Mouse (Mus musculus) limb, embryonic 14.5 days (tissue): ENCODE results near the gene Ric8b. TPM values are rescaled to one million over a fixed set of nuclear protein-coding genes. Genes with fewer than 3 reads are reported as not detected.
A peak's percentile ranks its signal among the peaks of the same experiment; 100 is the strongest.

ENCODE experiments used
- ATAC-seq: fragments of 200-750 bp; cut with Nextera tagmentation; 2 replicates; pipeline ENCODE4 v1.8.0; 2017; ENCODE audit warnings: low read depth, moderate number of reproducible peaks, moderate TSS enrichment; ENCODE audit not compliant: low FRiP score
- DNase-seq: peaks from one replicate; pipeline ENCODE4 v3.0.0-alpha.2; 2015; ENCODE audit warnings: low spot score
- H3K27ac ChIP-seq: fragments of 300-500 bp; sonication (generic); replicated peaks from 2 replicates; pipeline ENCODE4 v1.5.1; 2014; ENCODE audit warnings: low read depth, mild to moderate bottlenecking, low read length, moderate library complexity, mixed read lengths
- H3K27me3 ChIP-seq: fragments of 300-500 bp; sonication (generic); 2 replicates; pipeline ENCODE4 v1.6.1; 2014; ENCODE audit warnings: low read length, mixed read lengths; ENCODE audit not compliant: control insufficient read depth, insufficient read depth
- H3K36me3 ChIP-seq: fragments of 300-500 bp; sonication (generic); 2 replicates; pipeline ENCODE4 v1.6.1; 2014; ENCODE audit warnings: mild to moderate bottlenecking, low read length, moderate library complexity, mixed read lengths; ENCODE audit not compliant: control insufficient read depth, insufficient read depth
- H3K4me1 ChIP-seq: fragments of 300-500 bp; sonication (generic); 2 replicates; pipeline ENCODE4 v1.6.1; 2014; ENCODE audit warnings: antibody characterized with exemption, low read length, mixed read lengths; ENCODE audit not compliant: control insufficient read depth, insufficient read depth
- H3K4me2 ChIP-seq: fragments of 300-500 bp; sonication (generic); replicated peaks from 2 replicates; pipeline ENCODE4 v1.6.1; 2014; ENCODE audit warnings: low read depth, mild to moderate bottlenecking, low read length, moderate library complexity; ENCODE audit not compliant: severe bottlenecking
- H3K4me3 ChIP-seq: fragments of 300-500 bp; sonication (generic); replicated peaks from 2 replicates; pipeline ENCODE4 v1.5.1; 2014; ENCODE audit warnings: low read length
- H3K9ac ChIP-seq: fragments of 300-500 bp; sonication (generic); 2 replicates; pipeline ENCODE4 v1.6.1; 2014; ENCODE audit warnings: mild to moderate bottlenecking, low read depth, low read length, moderate library complexity; ENCODE audit not compliant: severe bottlenecking
- H3K9me3 ChIP-seq: fragments of 300-500 bp; sonication (generic); 2 replicates; pipeline ENCODE4 v1.6.1; 2016; ENCODE audit warnings: low read length; ENCODE audit not compliant: control insufficient read depth
- POLR2A ChIP-seq: fragments of 200-500 bp; IDR thresholded peaks from 2 replicates; pipeline ENCODE4 v1.8.0; 2012; ENCODE audit warnings: inconsistent platforms, mild to moderate bottlenecking, moderate library complexity, borderline replicate concordance; ENCODE audit not compliant: insufficient read depth, insufficient read length; ENCODE audit errors: extremely low read depth
- WGBS: fragments of 180-500 bp; shearing (Covaris S2); extraction: QIAGEN DNeasy Blood & Tissue Kit; methylation state at CpG from one replicate; pipeline ENCODE4 v1.1.7; 2014; 5-methylcytosine and 5-hydroxymethylcytosine counted together
- polyA plus RNA-seq, 2 experiments: library from polyadenylated mRNA; depleted of rRNA in 1 of 2; stranded (reverse) in 1 of 2; unstranded in 1 of 2; fragments of >200 nt; fragmentation: Nextera tagmentation in 1 of 2; extraction: Ambion mirVana in 1 of 2; gene quantifications; 2 replicates each; pipeline versions ENCODE4 v1.2.1 to v1.2.3; 2012 to 2014

Gene Ric8b
- polyA plus RNA-seq, 2 experiments: 17.8 to 27.6 TPM

DNA sequence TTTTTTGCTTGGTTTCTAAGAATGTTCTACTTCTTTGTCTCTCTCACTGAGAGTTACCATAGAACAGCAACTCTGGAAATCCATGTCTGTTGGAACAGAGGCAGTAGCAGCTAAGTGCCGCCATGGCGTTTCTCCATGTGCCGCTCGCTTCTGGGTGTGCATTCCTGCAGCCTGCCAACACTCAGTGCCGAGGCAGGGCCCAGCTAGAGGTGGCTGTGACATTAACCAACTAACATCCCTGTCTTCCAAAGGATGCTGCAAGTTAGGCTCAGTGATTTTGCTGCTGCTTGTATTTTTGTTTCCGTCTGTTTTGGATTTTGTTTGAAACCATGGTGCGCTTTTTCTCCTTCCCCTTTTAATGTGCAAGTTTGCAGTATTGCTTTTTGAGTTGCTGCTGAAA is 84.5 kb downstream of the Ric8b start:
- Histone ChIP-seq H3K9me3 (no peaks in the 10 kb centered on the region), H3K4me2 (no peak overlapping the region), H3K36me3 (peaks cover 6% of the 10 kb centered on the region; the same call in 1 of the 2 replicates), H3K4me3 (no peak overlapping the region), H3K27ac (no peak overlapping the region), H3K4me1 (no peaks in the 10 kb centered on the region), H3K27me3 (no peaks in the 10 kb centered on the region), H3K9ac (no peak overlapping the region)
- no peak for DNase-seq
- ATAC-seq: no peak
- 76% methylated on average over 7 of the region's 7 CpGs for WGBS
- no peak for TF ChIP-seq POLR2A

DNA sequence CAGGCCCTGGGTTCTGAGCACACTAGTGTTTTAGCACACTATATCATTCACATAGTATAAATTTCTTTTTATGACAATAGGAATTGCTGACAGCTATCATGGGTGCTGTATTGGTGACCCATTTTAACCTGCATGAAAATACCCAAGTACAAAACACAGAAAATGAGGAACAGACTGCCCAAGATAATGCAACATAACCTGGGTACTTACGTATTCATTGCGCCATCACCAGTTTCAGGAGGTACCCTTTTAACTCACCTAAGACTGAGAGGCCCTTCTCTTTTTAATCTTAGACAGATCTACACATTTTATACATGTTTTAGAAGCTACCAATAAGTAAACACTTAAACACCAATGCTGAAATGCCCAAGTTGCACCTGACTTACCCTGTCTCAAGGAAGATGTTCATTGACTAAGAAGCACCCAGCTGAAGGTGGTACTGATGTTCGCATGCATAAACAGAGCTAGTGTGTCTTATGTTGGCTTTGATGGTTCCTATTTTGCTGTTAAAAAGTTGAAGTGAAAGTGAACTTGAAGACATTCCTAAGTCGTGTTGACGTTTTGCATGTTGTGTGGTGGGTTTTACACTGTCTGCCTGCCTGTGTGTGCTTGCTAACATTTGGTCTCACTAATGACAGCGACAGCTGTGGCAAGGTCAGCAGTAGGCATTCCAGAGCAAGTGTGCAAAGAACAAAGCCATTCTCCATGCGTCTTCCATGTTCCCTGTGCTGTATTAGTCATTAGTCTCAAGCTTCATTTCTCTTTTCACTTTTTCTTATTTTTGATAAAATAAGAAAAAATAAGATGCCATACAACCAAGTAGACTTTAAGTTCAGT is 86.0 kb downstream of the Ric8b start:
- H3K9ac ChIP-seq: no peak overlapping the region
- ATAC-seq: peak; percentile 71; the same call in 1 of the 2 replicates
- peak; percentile 24 for DNase-seq
- no peaks in the 10 kb centered on the region for H3K4me1 ChIP-seq
- TF ChIP-seq POLR2A: no peak
- H3K4me3 ChIP-seq: no peak overlapping the region
- H3K36me3 ChIP-seq: peaks cover 6% of the 10 kb centered on the region; the same call in 1 of the 2 replicates
- no peak overlapping the region for H3K4me2 ChIP-seq
- H3K27ac ChIP-seq: no peak overlapping the region
- H3K9me3 ChIP-seq: no peaks in the 10 kb centered on the region
- WGBS: 88% methylated on average over 7 of the region's 7 CpGs
- no peaks in the 10 kb centered on the region for H3K27me3 ChIP-seq

DNA sequence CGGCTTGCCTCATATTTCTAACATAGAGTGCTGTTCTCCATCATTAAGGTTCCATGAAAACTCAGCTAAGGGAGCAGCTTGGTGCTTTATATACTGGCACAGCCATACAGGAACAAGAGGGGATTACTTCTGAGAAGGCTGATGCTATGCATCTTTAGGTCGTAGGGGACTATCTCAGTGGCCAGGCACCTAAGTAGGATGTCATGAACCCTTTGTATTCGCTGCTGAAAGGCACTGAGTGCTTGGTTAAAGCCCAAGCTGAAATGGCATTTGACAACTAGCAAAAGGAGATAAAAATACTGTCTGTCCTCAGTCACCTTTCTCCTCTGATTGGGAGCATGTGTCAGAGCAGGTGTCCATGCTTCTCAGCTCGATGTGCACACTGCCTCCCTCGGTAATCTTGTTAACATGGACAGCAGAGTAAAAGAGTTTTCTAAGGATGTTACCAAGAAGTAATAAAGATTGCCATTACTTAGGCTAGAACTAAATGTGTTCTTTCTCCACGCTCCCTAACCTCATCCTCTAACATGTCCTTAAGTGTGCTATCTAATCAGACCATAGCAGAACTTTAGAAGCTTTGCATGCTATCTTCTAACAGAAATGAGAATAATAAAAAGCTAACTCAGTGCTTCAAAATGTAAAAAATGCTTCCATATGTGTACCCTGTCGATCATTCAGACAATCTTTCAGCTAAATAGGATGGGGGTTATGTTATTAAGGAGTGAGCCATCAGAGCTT is 89.3 kb downstream of the Ric8b start:
- Histone ChIP-seq H3K9me3 (no peaks in the 10 kb centered on the region), H3K27me3 (no peaks in the 10 kb centered on the region), H3K4me2 (no peak overlapping the region), H3K36me3 (peaks cover 13% of the 10 kb centered on the region), H3K9ac (no peak overlapping the region), H3K4me1 (no peaks in the 10 kb centered on the region), H3K27ac (no peak overlapping the region), H3K4me3 (no peak overlapping the region)
- DNase-seq (no peak), ATAC-seq (no peak)
- WGBS: 78% methylated on average over 7 of the region's 7 CpGs
- TF ChIP-seq POLR2A: no peak

DNA sequence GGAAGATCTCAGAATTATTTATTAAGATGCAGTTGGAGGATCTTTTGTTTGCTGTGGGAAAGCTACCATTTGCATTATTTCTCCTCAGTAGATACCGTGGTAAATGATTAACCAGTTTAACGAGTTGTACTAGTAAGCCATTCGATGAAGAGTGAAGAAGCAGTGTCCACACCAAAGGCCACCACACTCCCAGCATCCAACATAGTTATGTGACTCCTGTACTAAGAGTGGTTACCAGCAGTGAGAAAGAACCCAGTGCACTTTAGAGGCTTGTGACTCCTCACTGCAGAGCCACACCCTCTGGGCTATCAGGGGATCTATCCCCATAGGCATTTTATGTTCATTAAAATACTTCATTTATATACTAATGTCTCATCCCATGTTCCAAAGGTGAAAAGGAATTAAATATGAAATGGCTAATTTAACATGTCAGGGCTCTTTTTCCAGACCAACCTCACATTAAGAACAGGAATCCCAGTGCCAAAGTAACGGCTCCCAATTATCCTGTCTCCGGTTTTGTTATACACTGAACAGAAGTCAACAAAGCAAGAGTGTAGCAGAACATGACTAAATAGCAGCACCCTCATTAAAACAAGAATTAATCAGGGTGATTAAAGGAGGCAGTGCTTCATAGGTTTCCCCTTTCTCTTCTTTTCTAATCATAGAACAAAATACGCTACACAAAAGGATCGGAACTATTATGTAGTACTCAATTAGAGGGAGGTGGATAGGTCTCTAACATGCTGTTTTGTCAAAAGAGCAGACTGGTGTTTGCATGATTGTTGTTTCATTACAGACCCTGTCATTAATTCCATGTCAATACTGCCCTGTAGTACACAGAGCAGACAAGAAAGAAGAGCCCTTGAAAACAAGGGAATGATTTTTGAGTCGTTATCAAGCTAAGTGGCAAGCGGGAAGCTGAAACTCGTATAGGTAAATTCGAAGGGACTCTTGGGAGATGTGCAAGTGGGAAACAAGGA is 90.7 kb downstream of the Ric8b start:
- 83% methylated on average over 11 of the region's 11 CpGs for WGBS
- no peak for ATAC-seq

DNA sequence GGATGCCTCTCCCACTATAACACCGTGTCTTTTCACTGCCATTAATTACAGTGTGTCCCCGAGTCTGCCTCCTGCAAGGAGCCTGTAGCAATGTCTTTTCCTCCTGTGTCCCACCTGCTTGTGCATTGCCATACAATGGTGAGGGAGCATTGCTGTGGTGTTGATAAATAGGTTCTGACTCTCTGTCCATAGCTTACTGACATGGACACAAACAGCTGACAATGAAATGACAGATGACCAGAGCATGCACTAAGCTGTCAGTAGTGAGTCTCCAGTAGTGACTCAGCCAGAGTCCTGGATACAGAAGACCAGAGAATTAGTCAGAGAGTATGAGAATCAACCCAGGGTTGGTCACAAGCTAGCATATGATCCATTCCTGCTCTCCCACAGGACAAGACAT is 93.7 kb downstream of the Ric8b start:
- Histone ChIP-seq H3K36me3 (peaks cover 20% of the 10 kb centered on the region), H3K9me3 (no peaks in the 10 kb centered on the region), H3K4me3 (no peak overlapping the region), H3K27ac (no peak overlapping the region), H3K9ac (no peak overlapping the region), H3K4me2 (no peak overlapping the region), H3K27me3 (no peaks in the 10 kb centered on the region), H3K4me1 (no peaks in the 10 kb centered on the region)
- 71% methylated on average over 2 of the region's 2 CpGs for WGBS
- no peak for DNase-seq
- ATAC-seq: no peak
- no peak for TF ChIP-seq POLR2A

More for the DNA sequence above, 90.7 kb downstream of the Ric8b start:
- Histone ChIP-seq H3K9ac (no peak overlapping the region), H3K36me3 (peaks cover 16% of the 10 kb centered on the region), H3K27me3 (no peaks in the 10 kb centered on the region), H3K4me1 (no peaks in the 10 kb centered on the region), H3K27ac (no peak overlapping the region), H3K4me2 (no peak overlapping the region), H3K9me3 (no peaks in the 10 kb centered on the region), H3K4me3 (no peak overlapping the region)
- no peak for TF ChIP-seq POLR2A
- no peak for DNase-seq
